ENCODE assay signal across 20 mouse cellular contexts in genomic region chr17:64951625-64951940, GRCm38 (mm10).
DNase-seq lines count a peak whose midpoint lies in the region; ATAC-seq lines count a peak whose summit lies in the region.
"Had no signal": no experiment of that assay in that cellular context is flagged by ENCODE, and none has a peak within 500 bp of the region (broad histone marks: within the 10 kb centered on the region; RNA-seq: fewer than 3 reads in every experiment).

No protein-coding gene starts in this region.

- WGBS in forebrain, embryonic 15.5 days, result 56% methylated on average over 1 of the region's 1 CpGs
- WGBS in forebrain, embryonic 12.5 days, result 63% methylated on average over 1 of the region's 1 CpGs

- peak; percentile 89 for ATAC-seq in forebrain, embryonic 15.5 days (replicated peaks)
- no peak for ATAC-seq in forebrain, embryonic 12.5 days (ENCODE audit: low FRiP score)
- ATAC-seq: inflammation-experienced regulatory T-cells, adult 6 months; Patski had no signal

- no peaks in the 10 kb centered on the region for H3K36me3 ChIP-seq in forebrain, embryonic 15.5 days
- H3K36me3 ChIP-seq in forebrain, embryonic 12.5 days (replicated peaks), result no peaks in the 10 kb centered on the region
- H3K36me3 ChIP-seq: embryonic facial prominence, embryonic 15.5 days; heart, embryonic 15.5 days; hindbrain, embryonic 10.5 days; kidney, embryonic 15.5 days; limb, embryonic 12.5 days; neural tube, embryonic 13.5 days had no signal

- H3K4me2 ChIP-seq in forebrain, embryonic 15.5 days (replicated peaks), result no peak overlapping the region
- H3K4me2 ChIP-seq in forebrain, embryonic 12.5 days, result no peak overlapping the region
- H3K4me2 ChIP-seq: embryonic facial prominence, embryonic 15.5 days; heart, embryonic 15.5 days; kidney, embryonic 15.5 days; limb, embryonic 12.5 days; neural tube, embryonic 13.5 days had no signal

- H3K27ac ChIP-seq in forebrain, embryonic 15.5 days (replicated peaks), result no peak overlapping the region
- H3K27ac ChIP-seq in forebrain, embryonic 12.5 days, result no peak overlapping the region
- H3K27ac ChIP-seq: embryonic facial prominence, embryonic 15.5 days; heart, embryonic 15.5 days; hindbrain, embryonic 10.5 days; kidney, embryonic 15.5 days; limb, embryonic 12.5 days; liver, embryonic 14.5 days; neural tube, embryonic 13.5 days had no signal

- no peaks in the 10 kb centered on the region for H3K9me3 ChIP-seq in forebrain, embryonic 15.5 days
- H3K9me3 ChIP-seq in forebrain, embryonic 12.5 days, result no peaks in the 10 kb centered on the region
- H3K9me3 ChIP-seq: embryonic facial prominence, embryonic 15.5 days; heart, embryonic 15.5 days; hindbrain, embryonic 10.5 days; kidney, embryonic 15.5 days; limb, embryonic 12.5 days; neural tube, embryonic 13.5 days had no signal

- H3K4me1 ChIP-seq in forebrain, embryonic 15.5 days, result peaks cover 11% of the 10 kb centered on the region
- no peaks in the 10 kb centered on the region for H3K4me1 ChIP-seq in forebrain, embryonic 12.5 days
- H3K4me1 ChIP-seq: embryonic facial prominence, embryonic 15.5 days; heart, embryonic 15.5 days; hindbrain, embryonic 10.5 days; kidney, embryonic 15.5 days; limb, embryonic 12.5 days; neural tube, embryonic 13.5 days had no signal

- no peaks in the 10 kb centered on the region for H3K27me3 ChIP-seq in forebrain, embryonic 15.5 days
- no peaks in the 10 kb centered on the region for H3K27me3 ChIP-seq in forebrain, embryonic 12.5 days
- H3K27me3 ChIP-seq: embryonic facial prominence, embryonic 15.5 days; heart, embryonic 15.5 days; kidney, embryonic 15.5 days; limb, embryonic 12.5 days; neural tube, embryonic 13.5 days had no signal

- no peak overlapping the region for H3K9ac ChIP-seq in forebrain, embryonic 15.5 days (replicated peaks)
- H3K9ac ChIP-seq in forebrain, embryonic 12.5 days, result no peak overlapping the region
- H3K9ac ChIP-seq: embryonic facial prominence, embryonic 15.5 days; heart, embryonic 15.5 days; kidney, embryonic 15.5 days; limb, embryonic 12.5 days; liver, embryonic 14.5 days; neural tube, embryonic 13.5 days had no signal

- DNase-seq in right cerebral cortex, adult 18-20 months, result peak; percentile 21
- no peak for DNase-seq in right cerebral cortex, postnatal 25 days
- DNase-seq in cerebellum, adult 9-10 months, result peak; percentile 60
- DNase-seq in layer of hippocampus, postnatal 14 days (ENCODE audit: low spot score in 2 of 2), result peak; percentile 6 to 14
- no peak for DNase-seq in kidney, postnatal 10 days
- DNase-seq in adrenal gland, adult (ENCODE audit: inconsistent age in 2 of 2, low spot score in 1 of 2), result no peak
- DNase-seq: B cell, adult 2 months; lung, postnatal 14 days; thymus, adult 18-20 months had no signal

- no peak overlapping the region for H3K4me3 ChIP-seq in forebrain, embryonic 15.5 days
- no peak overlapping the region for H3K4me3 ChIP-seq in forebrain, embryonic 12.5 days (replicated peaks)
- H3K4me3 ChIP-seq: embryonic facial prominence, embryonic 15.5 days; heart, embryonic 15.5 days; hindbrain, embryonic 10.5 days; kidney, embryonic 15.5 days; limb, embryonic 12.5 days; neural tube, embryonic 13.5 days had no signal

Comparison
In these comparisons a context has a peak if more than half of its experiments do, and no peak if none do; other contexts are left out.
1. DNase-seq: peak in right cerebral cortex, adult 18-20 months (single experiment), cerebellum, adult 9-10 months (single experiment) and layer of hippocampus, postnatal 14 days (2 of 2); none in right cerebral cortex, postnatal 25 days (single experiment), kidney, postnatal 10 days (single experiment) and adrenal gland, adult (0 of 2).